Mouse (Mus musculus) adrenal gland, postnatal 4 days (tissue): ENCODE measurements around the gene Peg12. TPM values are rescaled to one million over a fixed set of nuclear protein-coding genes. Genes with fewer than 3 reads are reported as not detected.

Experiments used
- DNase-seq, 2 experiments: peaks; one replicate each; pipeline ENCODE4 v3.0.0; 2021 to 2022; ENCODE audit warnings: low spot score in 2 of 2, mixed read lengths in 2 of 2
- long read RNA-seq, 2 experiments: library from polyadenylated mRNA; stranded (forward); transcript quantifications; one replicate each; pipeline ENCODE4 v2.0.0; 2021
- total RNA-seq, 2 experiments: library from RNA; stranded (reverse); gene quantifications; 2 replicates each; pipeline ENCODE4 v1.2.3; 2021

Peg12 gene
- 1 to 10 TPM; 6.0 to 8.3 TPM for total RNA-seq
- long read RNA-seq, experiment 1, partial matches to known transcripts, result 0 of 4 reads
- long read RNA-seq, experiment 1, other reads (novel, unspliced or antisense), result 0 of 4 reads
- long read RNA-seq, experiment 2, transcript Peg12-201 (1 exons, 2,640 nt), result major isoform, 6 of 6 reads
- long read RNA-seq, experiment 2, partial matches to known transcripts, result 0 of 6 reads
- long read RNA-seq, experiment 2, other reads (novel, unspliced or antisense), result 0 of 6 reads

DNA sequence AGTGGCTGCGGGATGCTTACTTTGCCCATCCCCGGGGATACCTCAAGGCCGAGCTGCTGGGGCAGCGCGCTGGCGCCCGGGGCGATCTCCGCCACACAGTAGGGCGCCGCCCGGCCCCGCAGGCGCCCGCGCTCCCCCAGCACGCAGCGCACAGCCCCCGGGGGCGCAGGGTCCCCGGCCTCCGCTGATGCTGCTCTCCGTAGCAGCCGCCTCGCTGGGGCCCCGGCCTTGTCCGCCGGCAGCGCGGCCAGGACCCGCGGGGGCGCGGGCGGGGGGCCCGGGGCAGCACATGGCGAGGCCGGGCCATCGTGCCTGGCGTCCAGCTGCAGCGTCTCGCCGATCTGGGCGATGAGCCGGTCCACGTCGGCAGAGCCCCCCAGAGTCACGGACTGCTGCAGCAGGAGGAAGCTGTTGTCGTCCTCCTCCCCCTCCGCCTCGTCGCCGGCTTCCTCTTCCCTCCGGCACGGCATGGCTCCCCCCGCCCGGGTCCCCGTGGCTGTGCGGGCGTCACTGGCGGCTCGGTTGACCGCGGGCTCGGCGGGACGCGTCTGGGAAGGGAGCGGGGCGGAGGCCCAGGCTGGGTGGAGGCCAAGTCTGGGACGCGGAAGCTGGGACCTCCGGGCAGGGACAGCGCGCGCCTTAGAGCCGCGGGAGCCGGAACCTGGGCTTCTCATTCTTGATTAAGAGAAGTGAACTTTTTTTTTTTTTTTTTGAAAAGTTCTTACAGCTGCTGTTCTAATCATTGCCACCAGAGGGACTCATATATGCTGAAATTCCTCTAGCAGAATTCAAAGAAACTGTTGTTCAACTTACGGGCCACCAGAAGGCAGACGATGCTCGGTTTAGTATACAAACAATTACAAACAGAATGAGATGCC lies at the start of gene Peg12:
Peg12 (minus strand) TSS at position 633 of the 878 bp plus-strand sequence.
- DNase-seq, result peak; percentile 20 to 27

- no peak for DNase-seq
These were observed 21.8 kb upstream of the Peg12 start for GRCm38 (mm10) chr7:62486139-62486538.

DNA sequence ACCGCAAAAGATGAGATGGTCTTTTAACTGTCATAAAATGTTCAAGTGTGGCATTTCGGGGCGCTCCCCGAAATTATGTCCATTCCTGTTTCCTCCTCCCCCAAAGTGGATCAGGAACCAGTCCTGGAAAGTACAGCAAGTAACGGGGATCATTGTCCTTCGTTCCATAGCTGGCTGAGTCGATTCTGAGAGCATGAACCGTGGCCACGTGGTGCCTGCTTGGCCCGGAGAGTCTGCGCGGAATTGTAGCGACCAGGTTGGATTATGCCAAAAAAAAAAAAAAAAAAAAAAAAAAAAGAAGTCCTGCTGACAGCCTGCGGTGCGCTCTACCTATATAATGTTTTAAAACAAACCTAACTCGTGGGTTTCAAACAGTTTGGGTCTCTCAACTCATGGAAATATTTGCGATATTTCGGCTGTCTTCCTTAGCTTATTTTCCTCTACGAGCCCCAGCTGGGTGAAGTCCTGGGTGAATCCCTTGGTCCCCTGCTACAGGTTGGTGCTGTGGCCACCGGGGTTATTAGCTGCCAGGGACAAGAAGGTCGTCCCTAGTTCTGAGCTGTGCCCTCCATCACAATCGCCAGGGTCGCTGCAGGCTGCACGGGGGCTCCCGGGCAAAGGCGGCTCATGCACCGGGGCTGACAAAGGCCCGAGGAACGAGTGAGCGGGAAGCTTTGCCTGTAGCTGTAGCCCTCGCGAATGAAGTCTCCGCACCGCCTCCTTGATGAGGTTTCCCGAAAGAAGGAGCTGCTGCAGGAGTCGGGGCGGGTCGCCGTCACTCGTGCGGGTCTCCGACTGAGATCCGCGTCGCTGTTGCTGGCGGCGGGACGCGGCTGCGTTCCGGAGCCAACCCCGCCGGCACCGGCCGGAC lies 1.1 kb downstream of the Peg12 start:
- no peak for DNase-seq

GRCm38 (mm10) chr7:62462229-62463006 lies 1.9 kb downstream of the Peg12 start:
- no peak for DNase-seq

- no peak for DNase-seq
These were observed 12.0 kb downstream of the Peg12 start for GRCm38 (mm10) chr7:62452353-62452752.

DNA sequence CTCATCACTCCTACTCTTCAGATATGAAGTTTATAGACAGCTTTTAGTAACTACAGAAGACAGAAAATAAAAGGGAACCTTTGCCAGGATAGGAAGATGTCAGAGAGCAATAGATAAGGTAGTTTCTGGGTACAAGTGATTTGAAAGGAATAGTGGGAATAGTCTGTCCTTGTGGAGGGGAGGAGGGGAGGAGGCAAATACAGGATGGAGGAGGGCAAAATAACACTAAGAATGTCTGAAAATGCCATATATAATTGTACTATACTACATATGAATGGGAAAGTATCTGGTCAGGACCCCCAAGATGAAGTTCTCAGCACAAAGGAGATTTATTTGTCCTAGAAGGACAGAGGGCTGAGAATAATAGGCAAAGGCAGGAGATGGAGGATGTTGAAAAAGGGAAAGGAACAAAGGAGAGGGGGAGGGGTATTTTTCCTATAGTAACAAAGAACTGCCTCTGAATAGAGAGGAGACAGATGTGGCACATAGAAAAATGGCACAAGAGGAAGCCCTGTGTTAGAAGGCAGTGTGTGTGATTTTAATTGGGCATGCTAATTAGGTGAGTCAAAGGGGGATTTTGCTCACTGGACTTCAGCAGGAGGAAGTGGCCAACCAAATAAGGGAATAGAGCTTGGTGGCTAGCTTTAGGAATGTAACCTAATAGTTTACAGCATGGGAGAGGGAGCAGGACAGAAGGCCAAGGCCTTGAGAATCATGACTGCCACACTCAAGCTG lies 18.7 kb downstream of the Peg12 start:
- DNase-seq, result no peak

DNA sequence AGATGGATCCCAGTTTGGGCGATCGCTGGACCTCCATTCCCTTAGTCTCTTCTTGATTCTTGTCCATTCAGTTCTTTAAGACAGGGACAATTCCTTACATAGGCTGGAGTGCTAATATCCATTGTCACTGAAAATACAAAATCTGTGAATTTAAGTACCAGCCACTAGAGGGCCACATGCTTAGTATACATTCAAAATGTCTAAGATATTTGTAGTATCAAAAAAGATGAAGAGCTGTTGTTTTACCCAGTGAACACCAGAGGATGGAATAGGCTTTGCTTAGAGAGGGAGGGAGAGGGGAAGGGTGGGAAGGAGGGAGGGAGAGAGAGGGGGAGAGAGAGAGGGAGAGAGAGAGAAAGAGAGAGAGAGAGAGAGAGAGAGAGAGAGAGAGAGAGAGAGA lies 27.9 kb downstream of the Peg12 start:
- no peak for DNase-seq

GRCm38 (mm10) chr7:62433243-62433642 lies 31.1 kb downstream of the Peg12 start:
- DNase-seq, result no peak

GRCm38 (mm10) chr7:62428337-62428736 lies 36.0 kb downstream of the Peg12 start:
- DNase-seq, result no peak

GRCm38 (mm10) chr7:62423210-62423609 lies 41.1 kb downstream of the Peg12 start:
- no peak for DNase-seq

GRCm38 (mm10) chr7:62420566-62420965 lies 43.7 kb downstream of the Peg12 start:
- no peak for DNase-seq

DNA sequence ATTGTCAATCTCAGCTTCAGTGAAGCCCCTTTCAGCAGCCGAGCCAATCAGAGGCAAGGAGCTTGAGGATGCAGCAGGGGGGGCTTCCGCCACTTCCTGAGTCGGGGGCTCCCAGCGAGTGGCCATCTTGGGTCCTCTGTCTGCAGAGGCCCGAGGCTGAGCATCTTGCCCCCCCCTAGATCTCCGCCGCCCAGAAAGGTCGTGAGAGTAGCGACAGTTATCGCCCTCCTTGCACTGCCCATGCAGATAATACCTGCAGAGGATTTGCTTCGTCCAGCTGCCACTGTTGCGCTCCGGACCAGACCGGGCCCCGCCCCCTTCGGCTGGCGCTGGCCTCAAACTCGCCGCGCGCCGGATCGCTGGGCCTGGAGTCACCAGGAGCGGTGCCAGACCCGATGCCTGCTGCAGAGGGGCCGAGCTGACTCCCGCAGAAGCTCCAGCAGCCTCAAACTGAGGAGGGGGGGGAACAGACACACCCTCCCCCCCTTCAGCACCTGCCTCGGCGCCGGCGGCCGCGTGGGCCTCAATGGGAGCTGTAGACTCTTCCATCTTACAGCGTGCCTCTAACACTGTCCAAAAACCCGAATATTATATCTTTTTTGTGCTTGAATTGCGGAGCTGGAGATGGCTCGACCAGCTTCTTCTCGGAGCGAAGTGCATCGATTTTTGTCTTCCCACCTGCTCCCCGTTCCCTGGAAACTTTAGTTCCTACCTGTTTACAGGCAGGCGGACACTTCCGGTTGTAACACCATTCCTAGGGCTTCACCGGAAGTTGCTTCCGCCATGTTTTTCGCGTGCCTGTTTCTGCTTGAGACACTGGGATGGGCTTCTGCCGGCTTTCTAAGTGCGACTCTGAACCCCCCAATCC lies 44.6 kb downstream of the Peg12 start, which contains the start of gene Mkrn3:
Mkrn3 (minus strand) TSS at position 647 of the 868 bp plus-strand sequence.
- DNase-seq, result peak; percentile 26 to 40

DNA sequence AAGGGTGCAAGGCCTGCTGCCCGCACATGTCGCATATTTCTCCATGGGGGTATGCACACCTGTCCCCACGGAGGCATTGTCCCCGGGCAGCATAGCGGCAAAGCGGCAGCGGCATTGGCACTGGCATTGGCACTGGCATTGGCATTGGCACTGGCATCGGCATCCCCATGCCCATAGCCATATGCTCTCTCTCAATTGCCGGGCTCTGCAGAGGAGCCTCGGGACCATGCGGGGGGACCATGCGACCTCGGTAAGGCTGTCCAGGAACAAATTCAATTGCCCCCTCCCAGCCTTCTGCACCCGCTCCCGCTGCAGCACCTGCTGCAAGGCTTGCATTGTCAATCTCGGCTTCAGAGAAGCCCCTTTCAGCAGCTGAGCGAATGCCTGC lies 45.2 kb downstream of the Peg12 start:
- DNase-seq, result no peak

GRCm38 (mm10) chr7:62418346-62418745 lies 46.0 kb downstream of the Peg12 start:
- no peak for DNase-seq

GRCm38 (mm10) chr7:62416173-62416572 lies 48.1 kb downstream of the Peg12 start:
- no peak for DNase-seq

DNA sequence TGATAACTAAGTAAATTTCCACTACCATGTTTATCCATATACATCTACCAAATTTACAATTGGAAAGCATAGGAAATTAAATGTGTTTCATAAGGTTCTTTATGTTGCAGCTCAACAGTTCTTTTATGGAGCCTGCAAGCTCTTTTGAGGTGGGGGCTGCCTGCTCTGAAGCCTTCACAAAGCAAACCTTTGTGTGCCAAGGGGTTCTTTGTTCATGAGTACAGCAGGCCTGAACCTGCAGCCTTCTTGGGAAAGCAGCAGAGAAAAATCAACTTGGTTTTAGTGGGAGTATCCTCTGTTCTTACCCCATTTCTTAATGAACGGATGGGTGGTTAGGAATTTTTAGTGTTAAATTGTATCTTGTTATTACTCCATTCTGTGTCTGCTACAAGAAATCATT lies 49.1 kb downstream of the Peg12 start:
- DNase-seq, result no peak
